Mouse (Mus musculus) brown adipose tissue, adult 24 weeks (tissue): ENCODE results near the gene Galt. TPM values are rescaled to one million over a fixed set of nuclear protein-coding genes. Genes with fewer than 3 reads are reported as not detected.

Experiments used
- H3K27ac ChIP-seq: fragments of 200-500 bp; replicated peaks from 2 replicates; pipeline ENCODE4 v1.5.1; 2012; ENCODE audit warnings: low read depth, mild to moderate bottlenecking, low read length
- H3K4me1 ChIP-seq: fragments of 200-500 bp; 2 replicates; pipeline ENCODE4 v1.6.1; 2012; ENCODE audit warnings: low read length, mixed read lengths; ENCODE audit not compliant: control insufficient read depth, insufficient read depth, insufficient read length
- H3K4me3 ChIP-seq: fragments of 200-500 bp; 2 replicates; pipeline ENCODE4 v1.5.1; 2012; ENCODE audit warnings: low read depth, mild to moderate bottlenecking, low read length, moderate library complexity; ENCODE audit not compliant: insufficient read depth
- polyA plus RNA-seq: library from polyadenylated mRNA; stranded (reverse); fragments of >200 nt; gene quantifications from 2 replicates; pipeline ENCODE4 v1.2.4, GENCODE M21; 2012; ENCODE audit not compliant: missing spikeins, insufficient read depth, insufficient read length

The Galt gene
- polyA plus RNA-seq, 1 experiment: 30.4 TPM

- Histone ChIP-seq H3K27ac (no peak overlapping the region), H3K4me1 (peaks cover 4% of the 10 kb centered on the region), H3K4me3 (no peak overlapping the region)
Observed at GRCm38 (mm10) chr4:41726826-41727621, 28.0 kb upstream of the Galt start.

- peak within 1 kb of the TSS; percentile 21 for H3K4me3 ChIP-seq
Observed at GRCm38 (mm10) chr4:41731052-41731765, 23.8 kb upstream of the Galt start, which contains the start of gene Arid3c. Arid3c (minus strand) TSS chr4:41731142.

GRCm38 (mm10) chr4:41737602-41738255 is 17.3 kb upstream of the Galt start:
- H3K27ac ChIP-seq: no peak overlapping the region
- no peak overlapping the region for H3K4me3 ChIP-seq
- peaks cover 8% of the 10 kb centered on the region; the same call in 1 of the 2 replicates for H3K4me1 ChIP-seq

More at GRCm38 (mm10) chr4:41731052-41731765, 23.8 kb upstream of the Galt start, which contains the start of gene Arid3c:
- H3K4me1 ChIP-seq: no peaks in the 10 kb centered on the region; the same call in 1 of the 2 replicates
- H3K27ac ChIP-seq: no peak within 1 kb of the TSS

- Histone ChIP-seq H3K4me3 (no peak overlapping the region), H3K27ac (no peak overlapping the region), H3K4me1 (peaks cover 8% of the 10 kb centered on the region; the same call in 1 of the 2 replicates)
Observed at GRCm38 (mm10) chr4:41738256-41738603, 16.8 kb upstream of the Galt start.

GRCm38 (mm10) chr4:41739260-41739659 is 15.8 kb upstream of the Galt start:
- Histone ChIP-seq H3K4me3 (no peak overlapping the region), H3K27ac (no peak overlapping the region)

GRCm38 (mm10) chr4:41740380-41741157 is 14.5 kb upstream of the Galt start:
- peak overlapping the region; percentile 77 for H3K27ac ChIP-seq
- H3K4me3 ChIP-seq: peak overlapping the region; percentile 93

More at GRCm38 (mm10) chr4:41739260-41739659, 15.8 kb upstream of the Galt start:
- H3K4me1 ChIP-seq: peaks cover 8% of the 10 kb centered on the region; the same call in 1 of the 2 replicates

GRCm38 (mm10) chr4:41741158-41741560 is 13.9 kb upstream of the Galt start:
- Histone ChIP-seq H3K4me1 (peaks cover 8% of the 10 kb centered on the region; the same call in 1 of the 2 replicates), H3K27ac (peak overlapping the region; percentile 77), H3K4me3 (peak overlapping the region; percentile 93)

More at GRCm38 (mm10) chr4:41740380-41741157, 14.5 kb upstream of the Galt start:
- peaks cover 8% of the 10 kb centered on the region; the same call in 1 of the 2 replicates for H3K4me1 ChIP-seq

- H3K4me3 ChIP-seq: no peak overlapping the region
- peaks cover 8% of the 10 kb centered on the region; the same call in 1 of the 2 replicates for H3K4me1 ChIP-seq
- no peak overlapping the region for H3K27ac ChIP-seq
Observed at GRCm38 (mm10) chr4:41744131-41744530, 10.9 kb upstream of the Galt start.

- Histone ChIP-seq H3K4me3 (no peak overlapping the region), H3K4me1 (peaks cover 6% of the 10 kb centered on the region; the same call in 1 of the 2 replicates), H3K27ac (no peak overlapping the region)
Observed at GRCm38 (mm10) chr4:41745021-41745420, 10.0 kb upstream of the Galt start.

GRCm38 (mm10) chr4:41755338-41756305 is 594 bp downstream of the Galt start, which contains the start of gene Sigmar1:
Sigmar1 (minus strand) TSS chr4:41756157.
- H3K27ac ChIP-seq: peak within 1 kb of the TSS; percentile 90
- peaks cover 3% of the 10 kb centered on the region; the same call in 1 of the 2 replicates for H3K4me1 ChIP-seq
- H3K4me3 ChIP-seq: peak within 1 kb of the TSS; percentile 81

GRCm38 (mm10) chr4:41756440-41756839 is 1.4 kb downstream of the Galt start:
- H3K4me1 ChIP-seq: peaks cover 8% of the 10 kb centered on the region
- peak overlapping the region; percentile 81 for H3K4me3 ChIP-seq
- no peak overlapping the region for H3K27ac ChIP-seq

- H3K4me1 ChIP-seq: peaks cover 8% of the 10 kb centered on the region
Observed at GRCm38 (mm10) chr4:41757321-41757720, 2.3 kb downstream of the Galt start.

GRCm38 (mm10) chr4:41758021-41758420 is 3.0 kb downstream of the Galt start:
- Histone ChIP-seq H3K4me1 (peaks cover 10% of the 10 kb centered on the region), H3K27ac (no peak overlapping the region), H3K4me3 (no peak overlapping the region)

More at GRCm38 (mm10) chr4:41757321-41757720, 2.3 kb downstream of the Galt start:
- Histone ChIP-seq H3K4me3 (no peak overlapping the region), H3K27ac (no peak overlapping the region)
